Mouse (Mus musculus) liver, embryonic 14.5 days (tissue): ENCODE measurements at regions not wholly inside any gene's neighbourhood (a gene's known extent, or its start where the extent isn't known, plus 50 kb on each side); places are given as distances from the start of the nearest gene placed in this dataset.

Experiments
- CTCF ChIP-seq: IDR thresholded peaks from 2 replicates; pipeline ENCODE4 v1.5.1; 2016; ENCODE audit warnings: antibody characterized with exemption, low read depth, control low read depth
- EP300 ChIP-seq: IDR thresholded peaks from 2 replicates; pipeline ENCODE4 v1.6.1; 2016; ENCODE audit warnings: antibody characterized with exemption, low read depth

GRCm38 (mm10) chr1:34978156-34978555, 128.4 kb downstream of the Plekhb2 start:
- TF ChIP-seq CTCF (no peak), EP300 (no peak)
